Mouse (Mus musculus) gastrocnemius, adult 2 months (tissue): ENCODE measurements around the gene Gm49353. TPM values are rescaled to one million over a fixed set of nuclear protein-coding genes. Genes with fewer than 3 reads are reported as not detected.
A peak's percentile ranks its signal among the peaks of the same experiment; 100 is the strongest.

Source experiments
- DNase-seq: peaks from one replicate; pipeline ENCODE4 v3.0.0; 2022
- H3K27ac ChIP-seq: fragments of 200-600 bp; 2 replicates; pipeline ENCODE4 v1.8.1; 2022; ENCODE audit warnings: mild to moderate bottlenecking
- H3K4me3 ChIP-seq: fragments of 200-600 bp; 2 replicates; pipeline ENCODE4 v1.8.1; 2022; ENCODE audit warnings: mild to moderate bottlenecking, moderate library complexity
- CTCF ChIP-seq: fragments of 200-600 bp; IDR thresholded peaks from 2 replicates; pipeline ENCODE4 v1.8.1; 2022; ENCODE audit warnings: antibody characterized with exemption, mild to moderate bottlenecking, moderate library complexity
- intact Hi-C: fragments of 180-260 bp; cut with DNase I; formaldehyde crosslinking; loops from one replicate; pipeline ENCODE4 v1.15.1; 2025
- long read RNA-seq, 2 experiments: library from polyadenylated mRNA; stranded (forward); transcript quantifications; one replicate each; pipeline ENCODE4 v2.0.0; 2021
- total RNA-seq, 2 experiments: library from RNA; stranded (reverse); gene quantifications; 2 replicates each; pipeline ENCODE4 v1.2.3; 2021

The Gm49353 gene
- not detected for total RNA-seq
- long read RNA-seq, experiment 1: 0 reads
- long read RNA-seq, experiment 2: 0 reads

GRCm38 (mm10) chr10:29198642-29199041, at the start of gene Gm49353:
Gene Gm49353 (plus strand): TSS chr10:29198954.
- H3K27ac ChIP-seq: no peak within 1 kb of the TSS
- intact Hi-C loops: no loop called here
- H3K4me3 ChIP-seq: no peak within 1 kb of the TSS
- no peak for TF ChIP-seq CTCF
- no peak for DNase-seq

DNA sequence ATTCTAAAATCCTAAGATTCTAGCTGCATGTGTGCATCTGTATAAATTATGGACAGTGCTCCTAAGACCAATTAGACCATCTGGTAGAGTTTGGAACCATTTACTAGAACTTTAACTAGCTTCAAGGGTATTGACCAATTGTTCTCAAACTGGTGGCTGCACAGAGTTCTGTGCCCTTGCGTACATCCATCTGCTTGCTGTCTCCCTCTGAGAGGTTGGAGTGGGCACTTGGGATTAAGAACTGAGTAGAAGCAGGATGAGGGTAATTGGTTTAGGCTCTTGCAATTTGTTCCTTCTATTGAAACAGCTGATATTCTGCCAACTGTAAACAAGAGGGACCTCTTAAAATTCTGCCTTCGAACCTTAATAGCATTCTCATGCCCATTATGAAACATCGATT, 43.5 kb upstream of the Gm49353 start:
- no peak for TF ChIP-seq CTCF
- intact Hi-C loops: no loop called here
- no peak for DNase-seq

DNA sequence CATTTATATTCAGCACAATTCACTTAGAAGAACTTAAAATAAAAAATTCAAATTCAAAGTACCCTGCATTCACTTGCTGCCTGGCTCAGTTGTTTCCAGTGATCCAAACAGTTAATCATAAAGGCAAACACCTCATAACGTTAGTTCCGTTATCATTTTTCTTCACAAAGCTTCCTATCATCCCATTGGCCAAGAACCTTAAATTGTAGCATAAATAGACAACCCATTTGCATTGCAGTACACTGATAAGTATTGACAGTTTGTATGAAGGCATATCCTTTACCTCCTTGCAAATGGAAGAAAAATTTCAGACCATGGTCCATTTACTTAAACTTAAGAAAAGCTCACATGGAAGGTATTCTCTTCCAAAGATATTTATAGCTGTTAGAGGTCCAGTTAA, 37.1 kb upstream of the Gm49353 start:
- intact Hi-C loops: no loop called here
- TF ChIP-seq CTCF: no peak
- DNase-seq: no peak
- no peak overlapping the region for H3K4me3 ChIP-seq
- no peak overlapping the region for H3K27ac ChIP-seq

More for the DNA sequence above, 43.5 kb upstream of the Gm49353 start:
- Histone ChIP-seq H3K27ac (no peak overlapping the region), H3K4me3 (no peak overlapping the region)

DNA sequence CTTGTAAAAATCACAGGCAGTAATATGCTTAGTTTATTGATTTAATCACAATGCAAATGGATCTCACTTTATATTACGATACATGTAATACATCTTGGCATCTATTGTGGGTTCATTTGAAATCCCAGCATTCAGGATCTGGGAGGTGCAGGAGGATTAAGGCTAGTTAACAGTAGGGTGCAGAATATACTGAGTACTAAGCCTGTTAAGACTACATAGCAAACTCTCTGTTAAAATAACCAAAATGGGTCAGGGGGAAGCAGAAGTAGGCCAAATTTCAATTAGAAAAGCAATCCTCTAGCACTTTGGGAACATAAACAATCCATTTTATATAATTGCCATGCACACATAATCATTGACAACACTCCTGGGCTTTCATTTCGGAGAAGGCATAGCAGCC, 25.0 kb upstream of the Gm49353 start:
- TF ChIP-seq CTCF: no peak
- intact Hi-C loops: no loop called here
- no peak overlapping the region for H3K4me3 ChIP-seq

DNA sequence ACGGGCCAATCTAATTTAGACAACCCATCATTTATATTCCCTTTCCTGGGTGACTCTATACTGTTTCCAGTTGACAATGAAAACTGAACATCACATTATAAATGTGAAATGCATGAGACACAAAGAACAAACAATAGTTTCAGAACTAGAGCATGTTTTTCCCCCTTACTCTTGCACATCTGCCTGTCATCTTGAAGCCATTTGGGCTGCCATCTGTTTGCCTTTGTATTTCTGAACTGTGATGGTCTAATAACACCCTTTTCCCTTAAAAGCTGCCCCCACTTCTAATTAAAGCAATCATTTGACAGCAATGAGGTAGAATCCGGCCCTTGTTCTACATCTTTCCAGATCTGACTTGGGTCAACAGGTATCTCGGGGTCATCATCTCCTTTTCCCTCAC, 23.1 kb upstream of the Gm49353 start:
- no peak for DNase-seq
- H3K4me3 ChIP-seq: no peak overlapping the region
- TF ChIP-seq CTCF: no peak
- H3K27ac ChIP-seq: no peak overlapping the region
- intact Hi-C loops: no loop called here

More for the DNA sequence above, 25.0 kb upstream of the Gm49353 start:
- no peak overlapping the region for H3K27ac ChIP-seq
- DNase-seq: no peak

GRCm38 (mm10) chr10:29176881-29177280, 21.9 kb upstream of the Gm49353 start:
- intact Hi-C loops: no loop called here
- TF ChIP-seq CTCF: no peak
- Histone ChIP-seq H3K27ac (no peak overlapping the region), H3K4me3 (no peak overlapping the region)
- DNase-seq: no peak

GRCm38 (mm10) chr10:29178003-29178402, 20.8 kb upstream of the Gm49353 start:
- no peak overlapping the region for H3K27ac ChIP-seq
- intact Hi-C loops: no loop called here
- no peak for TF ChIP-seq CTCF
- H3K4me3 ChIP-seq: no peak overlapping the region
- DNase-seq: no peak

GRCm38 (mm10) chr10:29180210-29180609, 18.5 kb upstream of the Gm49353 start:
- Histone ChIP-seq H3K4me3 (no peak overlapping the region), H3K27ac (no peak overlapping the region)
- DNase-seq: no peak
- TF ChIP-seq CTCF: no peak
- intact Hi-C loops: no loop called here

- no peak overlapping the region for H3K4me3 ChIP-seq
- intact Hi-C loops: no loop called here
- TF ChIP-seq CTCF: no peak
Measured at GRCm38 (mm10) chr10:29181046-29181445, 17.7 kb upstream of the Gm49353 start.

GRCm38 (mm10) chr10:29193769-29194168, 5.0 kb upstream of the Gm49353 start:
- no peak for TF ChIP-seq CTCF
- Histone ChIP-seq H3K27ac (no peak overlapping the region), H3K4me3 (no peak overlapping the region)
- intact Hi-C loops: no loop called here
- no peak for DNase-seq

More at GRCm38 (mm10) chr10:29181046-29181445, 17.7 kb upstream of the Gm49353 start:
- no peak overlapping the region for H3K27ac ChIP-seq
- DNase-seq: no peak

- intact Hi-C loops: no loop called here
- no peak overlapping the region for H3K27ac ChIP-seq
- peak; percentile 23 for DNase-seq
- TF ChIP-seq CTCF: no peak
- H3K4me3 ChIP-seq: no peak overlapping the region
Measured at GRCm38 (mm10) chr10:29196811-29197210, 1.9 kb upstream of the Gm49353 start.

DNA sequence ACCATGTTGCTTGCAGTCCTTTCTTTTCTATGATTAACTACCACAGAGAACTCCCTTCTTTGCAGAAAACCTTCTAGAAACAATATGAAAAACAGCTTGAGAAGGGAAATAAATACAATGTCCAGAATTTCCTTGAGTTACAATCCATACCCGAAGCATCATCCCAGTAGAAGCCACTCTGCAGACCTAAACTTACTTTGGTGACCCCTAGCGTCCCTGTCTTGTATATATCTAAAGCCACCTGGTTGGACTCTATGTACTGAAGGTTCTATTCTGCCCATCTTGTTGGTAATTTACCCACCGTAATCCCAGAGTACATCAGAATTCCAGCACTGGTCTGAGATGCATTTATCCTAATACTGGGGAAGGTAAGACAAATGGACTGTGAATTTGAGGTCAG, 1.1 kb downstream of the Gm49353 start:
- no peak overlapping the region for H3K27ac ChIP-seq
- TF ChIP-seq CTCF: no peak
- intact Hi-C loops: no loop called here
- no peak overlapping the region for H3K4me3 ChIP-seq
- DNase-seq: no peak

DNA sequence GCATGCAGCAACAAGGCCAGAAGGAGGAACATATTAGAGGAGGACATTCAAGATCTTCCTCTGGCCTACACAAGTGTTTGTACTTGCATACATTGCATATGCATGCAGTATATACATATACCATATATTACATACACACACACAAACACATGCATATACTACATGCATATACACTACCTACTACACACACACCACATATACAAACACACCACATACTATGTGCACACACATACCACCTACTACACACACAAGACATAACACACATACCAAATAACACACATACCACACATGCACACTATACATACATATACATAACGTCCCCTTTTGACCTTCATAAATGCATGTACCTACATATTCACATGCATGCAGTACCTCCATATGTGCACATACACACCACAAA, 1.9 kb downstream of the Gm49353 start:
- intact Hi-C loops: no loop called here
- TF ChIP-seq CTCF: no peak
- Histone ChIP-seq H3K4me3 (no peak overlapping the region), H3K27ac (no peak overlapping the region)
- DNase-seq: no peak

GRCm38 (mm10) chr10:29206730-29207129, 8.0 kb downstream of the Gm49353 start:
- peak; percentile 79 for TF ChIP-seq CTCF
- no peak overlapping the region for H3K4me3 ChIP-seq
- no peak for DNase-seq
- no peak overlapping the region for H3K27ac ChIP-seq
- intact Hi-C loops: loop anchor here (2.0 kb wide), 1 partner anchor 100 kb away; no protein-coding TSS in a partner anchor
